Mouse (Mus musculus): ENCODE measurements around the gene Vax1. TPM values are rescaled to one million over a fixed set of nuclear protein-coding genes. Genes with fewer than 3 reads are reported as not detected.

Vax1 gene
- 0.10 TPM in 1 of 2 replicates, not detected in the other for polyA plus RNA-seq (2012)

- TF ChIP-seq GATA1 (IDR thresholded peaks at IDR 0.05; ENCODE audit: low read length), result no peak
Measured at GRCm38 (mm10) chr19:59169936-59170765, at the start of gene Vax1. Vax1 (minus strand) TSS chr19:59170056.

DNA sequence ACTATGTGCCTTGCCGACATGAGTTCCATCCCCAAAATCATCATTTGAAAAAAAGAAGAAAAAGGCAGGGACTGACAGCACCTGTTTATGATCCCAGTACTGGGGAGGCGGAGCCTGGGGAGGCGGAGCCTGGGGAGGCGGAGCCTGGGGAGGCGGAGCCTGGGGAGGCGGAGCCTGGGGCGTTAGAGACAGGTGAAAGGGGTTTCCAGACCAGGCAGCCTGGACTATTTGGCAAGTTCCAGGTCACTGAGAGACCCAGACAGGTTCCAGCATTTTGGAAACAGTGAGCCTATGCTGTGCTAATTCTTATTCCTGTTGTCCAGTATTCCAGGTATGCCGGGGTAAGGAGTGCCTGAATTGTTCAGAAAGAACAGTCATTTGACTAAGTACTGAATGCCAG, 49.1 kb upstream of the Vax1 start, which contains the start of gene Kcnk18:
Gene Kcnk18, plus strand, starts transcription at position 224 of the 400 bp plus-strand sequence.
- TF ChIP-seq GATA1 (IDR thresholded peaks at IDR 0.05; ENCODE audit: low read length), result no peak

- TF ChIP-seq GATA1 (IDR thresholded peaks at IDR 0.05; ENCODE audit: low read length), result no peak
Measured at GRCm38 (mm10) chr19:59216891-59217290, 47.0 kb upstream of the Vax1 start.

GRCm38 (mm10) chr19:59208986-59209385, 39.1 kb upstream of the Vax1 start:
- no peak for TF ChIP-seq GATA1 (IDR thresholded peaks at IDR 0.05; ENCODE audit: low read length)

DNA sequence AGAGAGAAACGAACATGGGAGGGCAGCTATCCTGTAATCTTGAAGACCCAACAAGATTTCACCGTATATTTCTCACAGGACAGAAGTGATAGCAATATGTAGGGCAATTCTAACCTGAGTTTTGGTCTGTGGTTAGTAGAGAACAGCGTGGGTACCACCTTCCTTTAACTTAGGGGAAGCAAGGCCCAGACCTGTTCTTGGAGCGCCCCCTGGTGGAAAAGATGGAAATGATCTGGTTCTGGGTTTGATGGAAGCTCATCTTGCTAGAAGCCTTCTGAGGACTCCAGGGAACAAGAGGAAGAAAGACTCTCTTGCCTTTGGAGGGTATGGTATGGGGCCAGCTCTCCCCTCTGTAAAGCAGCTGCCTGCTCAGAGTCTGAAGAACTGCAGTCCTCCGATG, 38.6 kb upstream of the Vax1 start:
- TF ChIP-seq GATA1 (IDR thresholded peaks at IDR 0.05; ENCODE audit: low read length), result no peak

- no peak for TF ChIP-seq GATA1 (IDR thresholded peaks at IDR 0.05; ENCODE audit: low read length)
Measured at GRCm38 (mm10) chr19:59198161-59198560, 28.3 kb upstream of the Vax1 start.

GRCm38 (mm10) chr19:59196111-59196666, 26.3 kb upstream of the Vax1 start:
- TF ChIP-seq GATA1 (IDR thresholded peaks at IDR 0.05; ENCODE audit: low read length), result no peak

DNA sequence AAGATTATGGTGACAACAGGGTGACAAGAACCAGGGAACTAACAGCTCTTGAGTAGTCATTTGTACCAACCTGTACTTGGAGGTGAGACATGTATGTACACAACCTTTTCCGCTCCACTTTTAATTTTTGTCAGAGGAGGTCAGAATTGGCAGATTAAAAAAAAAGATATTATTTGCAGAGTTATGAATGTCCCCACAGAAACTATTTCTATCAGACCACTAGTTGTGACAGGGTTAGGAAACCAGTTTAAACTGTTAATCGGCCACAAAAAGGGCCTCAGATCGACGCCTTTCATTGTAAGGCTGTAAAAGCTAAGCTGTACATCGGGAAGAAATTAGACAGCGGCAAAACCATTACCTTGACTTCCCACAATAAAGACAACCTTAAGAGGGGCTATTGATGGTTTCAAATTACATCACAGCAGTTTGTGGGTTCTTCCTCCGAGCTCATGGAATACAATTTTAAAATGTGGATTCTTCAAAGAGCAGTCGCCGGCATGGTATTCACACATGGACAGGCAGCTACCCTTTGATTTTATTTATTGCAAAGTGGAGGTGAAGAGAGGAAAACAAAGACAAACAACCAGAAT, 25.4 kb upstream of the Vax1 start:
- TF ChIP-seq GATA1 (IDR thresholded peaks at IDR 0.05; ENCODE audit: low read length), result no peak

DNA sequence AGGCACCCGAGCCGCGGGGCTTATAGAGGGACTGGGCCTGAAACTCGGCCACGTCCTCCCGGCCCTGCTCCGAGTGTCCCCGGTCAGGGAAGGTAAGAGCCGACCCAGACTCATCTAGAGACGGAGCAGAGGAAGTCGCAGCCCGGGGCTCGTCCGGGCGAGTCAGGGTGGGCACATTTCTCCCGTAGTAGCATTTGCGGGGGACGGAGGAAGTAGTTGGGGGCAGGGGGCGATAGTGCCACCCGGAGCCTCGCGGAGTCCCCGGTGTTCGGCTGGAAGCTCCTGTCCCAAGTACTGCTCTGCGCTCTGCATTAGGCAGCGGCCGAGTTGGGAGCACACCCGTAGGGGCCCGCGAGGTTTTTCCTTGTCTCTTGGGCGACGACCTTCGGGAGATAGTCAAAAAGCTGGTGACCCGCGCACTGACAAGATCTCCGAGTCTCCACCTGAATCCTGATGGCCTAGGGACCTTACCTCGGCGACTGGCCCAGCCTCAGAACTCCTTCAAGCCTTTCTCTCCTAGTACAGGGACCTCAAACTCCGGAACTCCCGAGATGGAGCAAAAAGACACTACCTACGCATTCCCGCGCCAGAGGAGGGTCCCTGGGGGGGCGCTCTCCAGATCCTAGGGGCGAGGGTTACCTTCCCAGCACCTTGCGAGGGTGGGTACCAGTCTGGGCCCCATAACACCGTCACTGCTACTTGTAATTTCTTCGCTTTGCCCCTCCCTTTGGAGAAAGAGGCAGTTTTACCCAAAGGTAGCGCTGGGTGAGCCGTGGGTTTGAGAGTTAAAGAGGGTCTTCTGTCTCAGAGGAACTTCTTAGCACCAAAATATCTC, 24.3 kb upstream of the Vax1 start:
- TF ChIP-seq GATA1 (IDR thresholded peaks at IDR 0.05; ENCODE audit: low read length), result no peak

- TF ChIP-seq GATA1 (IDR thresholded peaks at IDR 0.05; ENCODE audit: low read length), result no peak
Measured at GRCm38 (mm10) chr19:59193456-59193855, 23.6 kb upstream of the Vax1 start.

GRCm38 (mm10) chr19:59192491-59192890, 22.6 kb upstream of the Vax1 start:
- TF ChIP-seq GATA1 (IDR thresholded peaks at IDR 0.05; ENCODE audit: low read length), result no peak

- TF ChIP-seq GATA1 (IDR thresholded peaks at IDR 0.05; ENCODE audit: low read length), result no peak
Measured at GRCm38 (mm10) chr19:59191123-59191505, 21.3 kb upstream of the Vax1 start.

DNA sequence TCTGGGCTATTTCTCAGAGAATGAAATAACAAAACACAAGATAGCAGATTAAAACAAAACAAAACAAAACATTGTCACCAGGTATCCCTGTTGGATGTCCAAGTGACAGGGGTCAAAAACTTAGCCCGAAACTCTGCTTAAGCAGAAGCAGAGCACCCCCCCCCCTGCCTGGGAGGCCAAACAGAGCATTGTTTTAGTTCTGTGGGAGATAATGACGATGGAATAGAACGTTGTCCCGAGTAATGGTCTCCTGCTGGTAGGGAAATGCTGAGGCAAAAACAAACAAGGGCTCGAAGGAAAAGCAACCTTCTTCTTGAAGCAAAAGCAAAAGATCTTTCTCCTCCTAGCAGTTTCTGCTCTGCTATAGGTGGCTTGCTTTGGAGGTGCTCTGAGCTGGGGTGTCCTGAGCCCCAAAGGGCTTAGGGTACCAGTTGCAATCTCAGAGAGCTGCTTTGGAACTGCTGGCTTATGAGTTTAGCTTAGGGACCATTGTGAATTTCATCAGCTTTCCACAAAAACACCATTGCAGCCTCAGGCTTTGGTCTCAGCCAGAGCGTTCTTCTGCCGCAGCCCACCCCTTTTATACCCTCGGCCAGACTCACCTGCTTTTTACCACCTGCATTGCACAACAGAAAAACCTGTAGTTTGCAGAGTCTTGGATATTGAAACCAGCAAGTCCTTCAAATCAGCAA, 20.7 kb upstream of the Vax1 start:
- no peak for TF ChIP-seq GATA1 (IDR thresholded peaks at IDR 0.05; ENCODE audit: low read length)

GRCm38 (mm10) chr19:59188981-59189380, 19.1 kb upstream of the Vax1 start:
- no peak for TF ChIP-seq GATA1 (IDR thresholded peaks at IDR 0.05; ENCODE audit: low read length)

DNA sequence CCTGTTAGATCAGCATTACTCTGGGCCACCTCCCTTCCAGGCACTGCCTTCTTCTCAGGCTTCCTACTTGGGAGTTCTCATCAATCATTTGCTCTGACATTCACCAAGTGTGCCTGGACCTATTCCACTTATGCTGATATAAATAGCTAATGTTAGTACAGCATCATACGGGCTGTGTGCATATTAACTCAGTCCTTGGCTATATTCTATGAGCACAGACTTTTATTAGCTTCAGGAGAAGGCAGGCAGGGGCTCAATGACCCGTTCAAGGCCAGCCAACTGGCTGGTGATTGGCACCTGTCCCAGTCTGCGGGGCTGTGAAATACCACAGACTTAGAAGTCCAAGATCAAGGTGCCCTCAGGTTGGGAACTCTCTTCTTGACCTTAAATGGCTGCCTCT, 14.1 kb upstream of the Vax1 start:
- no peak for TF ChIP-seq GATA1 (IDR thresholded peaks at IDR 0.05; ENCODE audit: low read length)

Measured in G1E-ER4 (cell line).